Mouse (Mus musculus) embryonic fibroblast, embryonic 13.5 days (primary cell): Measurements from ENCODE around the gene Nhlh1.

Experiments
- CTCF ChIP-seq: IDR thresholded peaks from 2 replicates; pipeline ENCODE4 v1.5.1; 2011; ENCODE audit warnings: mild to moderate bottlenecking, control low read depth, low read length, moderate library complexity, borderline replicate concordance; ENCODE audit not compliant: insufficient read depth
- POLR2A ChIP-seq: IDR thresholded peaks from 2 replicates; pipeline ENCODE4 v1.6.1; 2011; ENCODE audit warnings: low read depth, mild to moderate bottlenecking, control low read depth, low read length, moderate library complexity

DNA sequence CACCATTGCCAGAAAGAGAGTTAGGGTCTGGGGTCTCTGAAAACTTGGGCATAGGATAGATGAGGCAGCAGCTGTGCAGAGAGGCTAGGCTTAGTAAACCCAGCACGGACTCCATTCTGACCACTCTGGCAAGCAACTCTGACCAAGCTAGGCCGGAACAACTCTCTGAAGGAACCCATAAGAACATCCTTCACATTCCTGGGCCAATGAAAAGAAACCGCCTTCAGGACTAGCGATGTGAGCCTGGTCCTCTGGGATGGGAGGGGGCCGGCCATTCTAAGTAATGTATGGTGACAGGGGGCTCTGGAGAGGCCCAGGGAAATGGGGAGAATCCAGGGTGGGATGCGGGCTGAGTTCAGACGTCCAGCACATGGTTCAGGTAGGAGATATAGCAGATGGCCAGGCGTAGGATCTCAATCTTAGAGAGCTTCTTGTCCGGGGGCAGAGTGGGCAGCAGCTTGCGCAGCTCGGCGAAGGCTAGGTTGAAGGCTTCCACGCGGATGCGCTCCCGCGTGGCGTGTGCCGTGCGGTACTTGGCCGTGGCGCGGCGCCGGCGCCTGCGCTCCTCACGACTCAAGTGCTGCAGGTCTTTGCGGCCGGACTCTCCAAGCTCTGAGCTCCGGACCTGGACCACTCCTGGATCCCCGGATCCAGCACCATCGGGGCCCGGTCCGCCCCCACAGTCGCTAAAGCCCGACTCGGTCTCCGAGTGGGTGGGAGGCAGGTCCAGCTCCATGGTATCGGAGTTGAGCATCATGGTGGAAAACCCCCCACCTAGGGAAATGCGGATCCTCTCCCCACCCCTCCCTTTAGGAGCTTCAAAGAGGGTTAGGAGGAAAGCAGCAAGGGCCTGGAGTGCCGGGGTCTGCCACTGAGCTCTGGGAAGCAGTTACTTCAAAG, 3.6 kb downstream of the Nhlh1 start:
- TF ChIP-seq CTCF (no peak), POLR2A (no peak)
